Mouse (Mus musculus) liver, adult 2 months (tissue): ENCODE measurements at regions not wholly inside any gene's neighbourhood (a gene's known extent, or its start where the extent isn't known, plus 50 kb on each side); places are given as distances from the start of the nearest gene placed in this dataset.

Experiments
- DNase-seq: peaks from one replicate; pipeline ENCODE4 v3.0.0-alpha.2; 2011; ENCODE audit warnings: low read depth, low spot score; ENCODE audit errors: extremely low read depth
- H3K27ac ChIP-seq: fragments of 200-500 bp; replicated peaks from 2 replicates; pipeline ENCODE4 v1.5.1; 2012; ENCODE audit warnings: low read depth, mild to moderate bottlenecking, control low read depth, inconsistent platforms, low read length; ENCODE audit not compliant: insufficient read depth
- H3K27me3 ChIP-seq: fragments of 200-500 bp; 2 replicates; pipeline ENCODE4 v1.6.1; 2012; ENCODE audit warnings: mild to moderate bottlenecking, moderate library complexity, low read length, inconsistent platforms; ENCODE audit not compliant: control insufficient read depth, insufficient read depth
- H3K36me3 ChIP-seq: fragments of 200-500 bp; 2 replicates; pipeline ENCODE4 v1.6.1; 2012; ENCODE audit warnings: low read length, inconsistent platforms; ENCODE audit not compliant: control insufficient read depth, insufficient read depth
- H3K4me1 ChIP-seq: fragments of 200-500 bp; 2 replicates; pipeline ENCODE4 v1.6.1; 2011; ENCODE audit warnings: low read length; ENCODE audit not compliant: control insufficient read depth, insufficient read depth
- H3K4me3 ChIP-seq: fragments of 200-500 bp; 2 replicates; pipeline ENCODE4 v1.5.1; 2011; ENCODE audit warnings: low read depth, mild to moderate bottlenecking, control low read depth, low read length, moderate library complexity; ENCODE audit not compliant: insufficient read depth
- H3K79me2 ChIP-seq: fragments of 200-500 bp; 2 replicates; pipeline ENCODE4 v1.6.1; 2012; ENCODE audit warnings: inconsistent platforms, mild to moderate bottlenecking, low read length, moderate library complexity; ENCODE audit not compliant: control insufficient read depth, insufficient read depth
- H3K9ac ChIP-seq: fragments of 200-500 bp; 2 replicates; pipeline ENCODE4 v1.6.1; 2012; ENCODE audit warnings: low read depth, mild to moderate bottlenecking, control low read depth, inconsistent platforms, low read length
- CTCF ChIP-seq: fragments of 200-500 bp; IDR thresholded peaks from 2 replicates; pipeline ENCODE4 v1.5.1; 2011; ENCODE audit warnings: low read depth, low read length, control low read depth
- POLR2A ChIP-seq: fragments of 200-500 bp; IDR thresholded peaks from 2 replicates; pipeline ENCODE4 v1.6.1; 2011; ENCODE audit warnings: low read length, control low read depth; ENCODE audit not compliant: insufficient read depth; ENCODE audit errors: extremely low read depth
- WGBS: fragments of 180-500 bp; shearing (Covaris S2); methylation state at CpG from one replicate; pipeline ENCODE4 v1.1.7; 2018; 5-methylcytosine and 5-hydroxymethylcytosine counted together

DNA sequence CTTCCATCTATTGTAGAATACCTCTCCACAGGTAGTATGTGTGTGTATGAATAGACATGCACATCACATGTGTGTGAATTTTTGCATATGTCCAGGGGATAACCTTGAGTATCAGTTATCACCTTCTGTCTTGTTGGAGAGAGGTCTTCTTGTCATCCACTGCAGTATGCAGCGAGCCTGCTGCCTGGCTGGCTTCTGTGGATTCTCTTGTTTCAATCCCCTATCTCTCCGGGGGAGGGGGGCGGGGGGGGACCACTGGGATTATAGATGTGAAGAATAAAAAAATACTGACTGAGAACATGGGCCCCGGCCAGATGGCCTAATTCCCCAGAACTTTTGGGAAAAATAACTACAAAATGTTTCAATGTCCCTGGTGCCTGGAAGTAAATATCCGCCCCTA is 149.9 kb upstream of the Arl4c start:
- no peaks in the 10 kb centered on the region for H3K27me3 ChIP-seq
- no peak overlapping the region for H3K4me3 ChIP-seq
- no peaks in the 10 kb centered on the region for H3K4me1 ChIP-seq
- DNase-seq: no peak
- H3K9ac ChIP-seq: no peak overlapping the region
- no peaks in the 10 kb centered on the region for H3K36me3 ChIP-seq
- no peak overlapping the region for H3K27ac ChIP-seq
- WGBS: 87% methylated on average over 5 of the region's 5 CpGs
- H3K79me2 ChIP-seq: no peaks in the 10 kb centered on the region
- no peak for TF ChIP-seq POLR2A
- no peak for TF ChIP-seq CTCF

DNA sequence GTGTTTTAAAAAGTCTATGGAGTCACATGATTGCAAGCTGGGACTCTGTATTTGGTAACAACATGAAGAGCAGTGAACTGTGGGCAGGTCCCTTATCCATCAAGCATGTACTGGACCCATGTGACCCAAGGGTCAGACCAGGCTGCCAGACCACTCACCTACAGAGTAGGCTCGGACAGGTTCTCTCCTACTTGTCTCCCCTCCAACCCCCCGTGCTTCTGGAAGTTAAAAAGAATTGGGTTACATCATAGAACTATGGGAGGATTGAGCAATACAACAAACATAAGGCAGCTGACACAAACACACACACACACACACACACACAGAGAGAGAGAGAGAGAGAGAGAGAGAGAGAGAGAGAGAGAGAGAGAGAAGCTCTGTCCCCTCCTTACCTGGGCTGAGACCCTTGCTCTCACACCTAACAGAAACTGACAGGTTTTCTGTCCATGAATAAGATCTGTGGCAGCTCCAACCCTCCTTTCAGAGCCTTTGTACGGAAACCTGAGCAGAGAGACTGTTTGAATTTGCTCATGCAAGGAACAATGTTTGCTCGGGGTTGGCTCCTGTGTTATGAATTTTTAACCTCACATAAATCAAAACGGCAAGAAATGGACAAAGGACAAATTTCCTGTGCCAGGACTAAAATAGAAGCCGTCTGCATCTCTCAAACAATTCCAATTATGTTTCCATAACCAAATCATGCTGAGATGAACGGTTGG is 159.0 kb upstream of the Arl4c start:
- peak overlapping the region; percentile 53; the same call in 1 of the 2 replicates for H3K9ac ChIP-seq
- no peaks in the 10 kb centered on the region for H3K36me3 ChIP-seq
- H3K79me2 ChIP-seq: no peaks in the 10 kb centered on the region
- H3K4me1 ChIP-seq: peaks cover 9% of the 10 kb centered on the region
- WGBS: 17% methylated on average over 7 of the region's 7 CpGs
- H3K27me3 ChIP-seq: no peaks in the 10 kb centered on the region
- DNase-seq: peak; percentile 68
- no peak for TF ChIP-seq POLR2A
- no peak for TF ChIP-seq CTCF
- H3K27ac ChIP-seq: peak overlapping the region; percentile 42; the same call in 1 of the 2 replicates
- H3K4me3 ChIP-seq: no peak overlapping the region

DNA sequence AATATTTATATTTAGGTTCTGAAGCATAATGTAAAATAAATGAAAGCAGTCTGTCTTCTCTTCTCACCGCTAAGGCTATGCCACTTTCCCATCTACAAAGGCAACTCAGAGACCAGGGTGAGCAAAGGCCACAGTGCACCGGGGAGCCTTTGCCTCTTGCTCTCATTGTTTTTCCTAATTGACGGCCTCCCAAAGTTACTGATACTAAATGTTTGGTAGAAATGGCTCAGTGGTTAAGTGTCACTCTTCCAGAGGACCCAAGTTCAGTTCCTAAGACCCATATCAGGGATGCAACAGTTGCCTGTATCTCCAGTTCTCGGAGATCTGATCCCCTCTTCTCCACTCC is 159.5 kb upstream of the Arl4c start:
- Histone ChIP-seq H3K79me2 (no peaks in the 10 kb centered on the region), H3K27ac (no peak overlapping the region), H3K9ac (no peak overlapping the region), H3K27me3 (no peaks in the 10 kb centered on the region), H3K4me3 (no peak overlapping the region), H3K36me3 (no peaks in the 10 kb centered on the region), H3K4me1 (peaks cover 9% of the 10 kb centered on the region)
- no peak for TF ChIP-seq POLR2A
- TF ChIP-seq CTCF: no peak
- WGBS: 39% methylated on average over 4 of the region's 4 CpGs
- DNase-seq: no peak

DNA sequence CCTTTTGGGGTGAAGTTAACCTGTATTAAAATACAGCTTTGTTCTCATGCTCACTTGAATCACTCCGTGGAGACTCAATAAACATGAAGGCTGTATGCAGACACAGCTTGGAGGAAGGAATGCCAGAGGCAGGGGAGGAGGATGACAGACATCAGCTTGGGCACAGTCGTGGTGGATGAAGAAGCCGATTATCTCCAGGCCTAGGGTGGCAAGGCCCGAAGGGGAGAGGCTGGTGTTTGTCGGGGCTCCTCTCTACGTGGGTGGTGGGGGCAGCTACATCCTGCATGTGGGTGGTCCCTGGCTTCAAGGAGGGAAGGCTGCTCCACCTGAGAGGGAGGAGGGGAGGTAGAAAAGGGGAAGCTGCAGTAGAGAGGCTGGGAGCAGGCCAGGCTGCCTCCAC is 163.4 kb upstream of the Arl4c start:
- H3K4me1 ChIP-seq: peaks cover 9% of the 10 kb centered on the region
- H3K9ac ChIP-seq: no peak overlapping the region
- DNase-seq: no peak
- no peaks in the 10 kb centered on the region for H3K27me3 ChIP-seq
- no peak for TF ChIP-seq POLR2A
- TF ChIP-seq CTCF: no peak
- WGBS: 61% methylated on average over 6 of the region's 6 CpGs
- no peaks in the 10 kb centered on the region for H3K79me2 ChIP-seq
- no peak overlapping the region for H3K4me3 ChIP-seq
- no peak overlapping the region for H3K27ac ChIP-seq
- no peaks in the 10 kb centered on the region for H3K36me3 ChIP-seq

DNA sequence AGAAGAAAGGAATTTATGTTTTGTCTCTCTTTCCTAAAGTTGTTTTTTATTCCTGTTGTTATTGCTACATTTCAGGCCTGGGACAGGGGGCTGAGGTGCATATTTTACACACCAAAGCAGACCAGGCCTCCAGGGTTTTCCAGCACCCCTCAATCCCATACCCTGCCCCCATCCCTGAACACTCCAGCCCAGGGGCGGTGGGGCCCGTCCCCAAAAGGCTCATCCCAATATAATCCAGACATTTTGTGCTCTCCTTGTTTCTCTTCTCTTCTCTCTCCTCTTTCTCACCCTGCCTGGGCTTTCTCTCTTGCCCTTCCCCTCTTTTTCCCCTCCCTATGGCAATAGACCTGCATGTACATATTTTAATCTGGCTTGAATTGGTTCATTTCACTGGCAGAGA is 164.6 kb upstream of the Arl4c start:
- Histone ChIP-seq H3K9ac (no peak overlapping the region), H3K27me3 (no peaks in the 10 kb centered on the region), H3K36me3 (no peaks in the 10 kb centered on the region), H3K79me2 (no peaks in the 10 kb centered on the region), H3K27ac (no peak overlapping the region), H3K4me1 (peaks cover 2% of the 10 kb centered on the region; the same call in 1 of the 2 replicates), H3K4me3 (no peak overlapping the region)
- TF ChIP-seq POLR2A (no peak), CTCF (no peak)
- no peak for DNase-seq
- WGBS: 98% methylated on average over 2 of the region's 2 CpGs

DNA sequence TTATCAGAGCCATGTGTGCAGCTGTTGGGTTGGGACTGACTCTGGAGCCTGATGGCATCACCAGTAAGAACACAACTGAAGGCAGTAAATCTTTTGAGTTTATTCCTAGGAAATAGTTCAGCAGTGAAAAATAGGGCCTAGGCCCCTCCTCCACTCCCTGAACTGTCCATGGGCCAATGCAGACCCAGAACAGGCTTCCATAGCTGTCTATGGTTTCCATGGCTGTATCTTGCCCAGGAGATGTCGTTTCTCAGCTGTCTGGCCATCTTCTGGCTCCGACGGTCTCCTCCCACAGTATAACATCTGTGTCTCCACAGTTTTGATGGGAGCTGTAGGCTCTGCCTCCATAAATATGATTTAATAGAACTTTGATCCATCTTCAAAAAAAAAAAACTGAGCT is 165.1 kb upstream of the Arl4c start:
- no peaks in the 10 kb centered on the region for H3K36me3 ChIP-seq
- H3K79me2 ChIP-seq: no peaks in the 10 kb centered on the region
- no peak for DNase-seq
- H3K4me1 ChIP-seq: no peaks in the 10 kb centered on the region
- no peak overlapping the region for H3K27ac ChIP-seq
- H3K9ac ChIP-seq: no peak overlapping the region
- WGBS: 84% methylated on average over 3 of the region's 3 CpGs
- TF ChIP-seq POLR2A (no peak), CTCF (no peak)
- H3K4me3 ChIP-seq: no peak overlapping the region
- no peaks in the 10 kb centered on the region for H3K27me3 ChIP-seq
